Mouse (Mus musculus) stomach, embryonic 15.5 days (tissue): ENCODE data around the gene Hmgb1. TPM values are rescaled to one million over a fixed set of nuclear protein-coding genes. Genes with fewer than 3 reads are reported as not detected.

Experiments used
- ATAC-seq: fragments of 200-750 bp; cut with Nextera tagmentation; 2 replicates; pipeline ENCODE4 v1.8.0; 2017; ENCODE audit warnings: low read depth, moderate number of reproducible peaks, moderate TSS enrichment; ENCODE audit not compliant: insufficient read depth, low FRiP score
- H3K27ac ChIP-seq: fragments of 300-500 bp; sonication (generic); 2 replicates; pipeline ENCODE4 v1.5.1; 2015; ENCODE audit warnings: mild to moderate bottlenecking, inconsistent platforms
- H3K27me3 ChIP-seq: fragments of 300-500 bp; sonication (generic); replicated peaks from 2 replicates; pipeline ENCODE4 v1.6.1; 2015; ENCODE audit warnings: inconsistent platforms
- H3K36me3 ChIP-seq: fragments of 300-500 bp; sonication (generic); 2 replicates; pipeline ENCODE4 v1.6.1; 2015; ENCODE audit warnings: inconsistent platforms
- H3K4me1 ChIP-seq: fragments of 300-500 bp; sonication (generic); 2 replicates; pipeline ENCODE4 v1.6.1; 2015; ENCODE audit warnings: inconsistent platforms
- H3K4me2 ChIP-seq: fragments of 300-500 bp; sonication (generic); 2 replicates; pipeline ENCODE4 v1.6.1; 2015; ENCODE audit warnings: mild to moderate bottlenecking, inconsistent platforms
- H3K4me3 ChIP-seq: fragments of 300-500 bp; sonication (generic); replicated peaks from 2 replicates; pipeline ENCODE4 v1.5.1; 2015; ENCODE audit warnings: inconsistent platforms
- H3K9ac ChIP-seq: fragments of 300-500 bp; sonication (generic); 2 replicates; pipeline ENCODE4 v1.6.1; 2015; ENCODE audit warnings: inconsistent platforms
- H3K9me3 ChIP-seq: fragments of 300-500 bp; sonication (generic); 2 replicates; pipeline ENCODE4 v1.6.1; 2016; ENCODE audit warnings: inconsistent platforms
- WGBS: fragments of 180-500 bp; shearing (Covaris S2); methylation state at CpG from one replicate; pipeline ENCODE4 v1.1.7; 2015; 5-methylcytosine and 5-hydroxymethylcytosine counted together
- polyA plus RNA-seq: library from polyadenylated mRNA; unstranded; fragments of >200 nt; fragmentation: Nextera tagmentation; extraction: Ambion mirVana; gene quantifications from 2 replicates; pipeline ENCODE4 v1.2.1, GENCODE M21; 2015

The Hmgb1 gene
- 1,196 and 1,237 TPM in 2 replicates for polyA plus RNA-seq

DNA sequence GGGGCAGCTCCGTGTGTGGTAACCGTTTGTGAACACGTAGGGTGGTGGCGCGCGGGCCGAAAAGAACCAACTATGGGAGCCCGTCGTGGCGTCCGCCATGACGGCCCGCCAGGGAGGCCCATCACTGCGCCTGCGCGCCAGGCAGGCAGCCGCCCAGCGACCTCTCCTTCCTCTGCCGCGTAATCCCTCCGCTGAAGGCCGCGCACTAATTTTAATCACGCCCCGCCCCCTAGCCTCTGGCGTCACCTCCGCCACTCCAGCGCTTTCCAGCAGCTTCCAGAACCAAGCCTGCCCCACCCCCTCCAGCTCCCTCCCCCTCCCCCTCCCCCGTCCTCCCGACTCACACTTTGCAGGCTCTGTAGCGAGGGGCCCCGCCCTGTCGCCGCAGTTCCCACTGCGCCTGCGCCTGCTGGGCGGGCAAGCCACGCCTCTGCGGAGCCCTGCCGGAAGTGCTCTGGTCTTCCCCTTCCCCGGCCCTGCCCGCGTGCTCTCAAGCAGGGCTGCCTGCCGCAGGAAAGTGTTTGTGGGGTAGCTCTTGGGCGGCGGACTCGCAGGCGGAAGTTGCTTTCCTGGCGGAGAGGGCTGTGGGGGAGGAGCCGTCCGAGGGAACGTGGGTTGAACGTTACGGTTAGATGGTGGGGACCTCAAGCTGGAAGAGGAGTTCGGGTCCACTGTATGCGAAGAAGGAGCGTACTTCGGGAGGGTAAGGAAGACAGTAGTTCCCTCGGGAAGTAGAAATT is at the start of gene Hmgb1, which contains the start of gene Uspl1:
Hmgb1 (minus strand) TSS at position 386 of the 740 bp plus-strand sequence.
Uspl1 (plus strand) TSS at position 247 of the 740 bp plus-strand sequence.
- Histone ChIP-seq H3K4me2 (peak within 1 kb of the TSS; percentile 79), H3K36me3 (peaks cover 4% of the 10 kb centered on the region; the same call in 1 of the 2 replicates), H3K9me3 (no peaks in the 10 kb centered on the region), H3K4me3 (peak within 1 kb of the TSS; percentile 86), H3K4me1 (peaks cover 17% of the 10 kb centered on the region; the same call in 1 of the 2 replicates), H3K27ac (peak within 1 kb of the TSS; percentile 96), H3K27me3 (no peaks in the 10 kb centered on the region), H3K9ac (peak within 1 kb of the TSS; percentile 76)
- peak; percentile 98 for ATAC-seq
- WGBS: under 1% methylated on average over 57 of the region's 59 CpGs

- peak overlapping the region; percentile 44 for H3K4me2 ChIP-seq
- no peaks in the 10 kb centered on the region for H3K4me1 ChIP-seq
- H3K27ac ChIP-seq: peak overlapping the region; percentile 90
- no peaks in the 10 kb centered on the region for H3K36me3 ChIP-seq
- ATAC-seq: no peak
- H3K9me3 ChIP-seq: no peaks in the 10 kb centered on the region
- 74% methylated on average over 18 of the region's 18 CpGs for WGBS
- peak overlapping the region; percentile 19; the same call in 1 of the 2 replicates for H3K9ac ChIP-seq
- H3K27me3 ChIP-seq: no peaks in the 10 kb centered on the region
- peak overlapping the region; percentile 50 for H3K4me3 ChIP-seq
These were observed 45.5 kb upstream of the Hmgb1 start for GRCm38 (mm10) chr5:149229619-149230339.

DNA sequence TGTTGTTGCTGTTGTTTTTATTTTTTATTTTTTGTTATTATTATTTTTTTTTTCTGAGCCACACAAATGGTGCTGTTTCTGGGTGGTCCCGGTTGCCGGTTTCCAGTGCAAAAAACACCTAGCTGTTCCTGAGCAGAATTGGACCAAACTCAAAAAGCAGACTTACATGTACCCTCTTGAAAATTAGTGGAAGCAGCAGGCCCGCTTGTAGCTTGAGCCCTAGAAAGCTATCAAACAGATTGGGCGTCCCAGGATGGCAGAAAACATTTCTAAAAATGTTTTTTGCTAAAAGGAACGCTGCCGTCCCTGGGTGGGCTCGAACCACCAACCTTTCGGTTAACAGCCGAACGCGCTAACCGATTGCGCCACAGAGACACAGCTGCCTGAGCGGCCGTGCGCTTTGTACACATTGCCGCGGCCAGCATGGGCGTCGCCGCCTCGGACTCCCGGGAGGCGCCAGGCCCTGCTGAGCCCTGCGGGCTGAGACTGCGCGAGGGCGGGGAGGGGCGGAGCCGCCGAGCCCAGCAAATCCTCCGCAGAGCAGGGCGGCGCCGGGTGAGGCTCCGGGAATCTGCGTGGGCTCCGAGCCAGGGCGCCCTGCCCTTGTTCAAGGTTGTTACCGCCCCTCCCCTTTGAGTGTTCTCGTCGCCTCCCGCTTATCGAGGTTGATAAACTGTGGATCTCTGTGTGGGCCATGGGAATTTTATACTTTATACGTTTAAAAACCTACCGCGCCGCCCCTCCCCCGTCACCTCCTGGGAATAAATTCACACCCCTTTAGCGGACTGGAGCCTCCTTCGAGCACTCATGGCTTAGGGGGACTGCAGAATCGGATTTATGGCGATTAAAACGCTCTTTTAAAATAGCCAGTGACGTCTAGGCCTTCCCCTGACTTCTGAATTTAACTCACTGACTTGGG is 44.7 kb upstream of the Hmgb1 start:
- Histone ChIP-seq H3K4me3 (peak overlapping the region; percentile 50), H3K9ac (peak overlapping the region; percentile 19; the same call in 1 of the 2 replicates), H3K36me3 (no peaks in the 10 kb centered on the region), H3K4me2 (peak overlapping the region; percentile 44), H3K4me1 (no peaks in the 10 kb centered on the region), H3K27me3 (no peaks in the 10 kb centered on the region), H3K9me3 (no peaks in the 10 kb centered on the region), H3K27ac (peak overlapping the region; percentile 90)
- 2% methylated on average over 55 of the region's 55 CpGs for WGBS
- ATAC-seq: peak; percentile 100

DNA sequence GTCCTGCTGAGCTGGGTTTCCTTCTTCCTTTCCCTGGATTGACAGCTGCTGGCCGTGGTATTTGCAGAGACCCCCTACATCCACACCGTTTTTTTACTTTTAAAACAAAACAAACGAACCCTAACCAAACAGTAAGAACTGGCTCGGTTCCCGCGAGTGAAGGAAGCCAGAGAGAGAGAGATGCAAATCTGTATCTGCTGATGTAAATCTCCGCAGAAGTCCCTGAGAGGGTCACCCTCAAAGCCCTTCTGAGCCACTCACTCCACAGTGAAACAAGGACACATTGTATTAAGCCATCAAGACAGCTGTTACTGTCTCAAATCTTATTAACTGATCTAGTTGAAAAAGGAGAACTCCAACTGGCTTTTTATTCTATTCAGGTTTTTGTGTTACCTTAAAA is 40.4 kb upstream of the Hmgb1 start:
- peak overlapping the region; percentile 13; the same call in 1 of the 2 replicates for H3K4me2 ChIP-seq
- WGBS: 10% methylated on average over 7 of the region's 7 CpGs

DNA sequence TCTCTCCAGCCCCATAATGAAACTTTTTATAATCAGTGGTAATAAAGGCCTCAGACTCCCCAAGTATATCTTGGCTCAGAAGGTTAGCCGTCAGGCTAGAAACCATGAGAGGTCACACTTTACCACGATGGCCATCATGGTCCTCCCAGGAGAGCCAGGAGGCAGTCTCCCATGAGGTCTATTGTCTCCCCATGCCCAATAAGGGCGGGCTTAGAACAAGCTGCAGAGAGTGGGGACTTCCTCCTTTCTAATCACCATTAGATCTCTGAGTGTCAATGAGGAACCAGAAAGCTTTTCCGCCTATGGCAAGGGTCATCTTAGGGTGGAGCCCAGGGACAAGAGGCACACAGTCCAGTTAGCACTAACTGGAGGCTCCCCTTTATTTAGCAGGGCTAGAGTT is 37.1 kb upstream of the Hmgb1 start:
- Histone ChIP-seq H3K4me1 (no peaks in the 10 kb centered on the region), H3K27me3 (no peaks in the 10 kb centered on the region), H3K9me3 (no peaks in the 10 kb centered on the region), H3K36me3 (no peaks in the 10 kb centered on the region), H3K4me2 (no peak overlapping the region), H3K9ac (no peak overlapping the region), H3K4me3 (no peak overlapping the region), H3K27ac (no peak overlapping the region)
- WGBS: 85% methylated on average over 4 of the region's 4 CpGs
- ATAC-seq: no peak

More for the DNA sequence above, 40.4 kb upstream of the Hmgb1 start:
- no peak for ATAC-seq
- H3K27me3 ChIP-seq: no peaks in the 10 kb centered on the region
- no peak overlapping the region for H3K4me3 ChIP-seq
- H3K36me3 ChIP-seq: no peaks in the 10 kb centered on the region
- H3K9ac ChIP-seq: no peak overlapping the region
- H3K4me1 ChIP-seq: no peaks in the 10 kb centered on the region
- H3K27ac ChIP-seq: no peak overlapping the region
- no peaks in the 10 kb centered on the region for H3K9me3 ChIP-seq

DNA sequence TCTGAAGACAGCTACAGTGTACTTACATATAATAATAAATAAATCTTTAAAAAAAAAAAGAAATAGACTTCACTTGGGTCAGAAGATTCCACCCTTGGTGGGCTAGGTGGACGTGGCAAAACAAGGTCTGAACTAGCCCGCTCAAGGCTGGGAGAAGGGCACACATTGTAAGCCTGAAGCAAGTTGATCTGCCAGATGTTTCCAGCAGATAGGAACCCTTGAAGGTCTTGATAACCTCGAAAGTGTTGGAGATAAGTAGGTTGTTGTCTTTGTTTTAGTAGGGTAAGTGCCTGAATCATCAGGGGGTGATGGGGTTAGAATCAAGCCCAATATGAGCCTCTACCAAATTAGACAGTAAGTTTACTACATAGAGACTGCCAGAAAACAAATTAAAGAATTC is 35.2 kb upstream of the Hmgb1 start:
- Histone ChIP-seq H3K4me1 (no peaks in the 10 kb centered on the region), H3K36me3 (peaks cover 12% of the 10 kb centered on the region), H3K9me3 (no peaks in the 10 kb centered on the region), H3K4me3 (no peak overlapping the region), H3K27me3 (no peaks in the 10 kb centered on the region), H3K9ac (no peak overlapping the region), H3K27ac (no peak overlapping the region), H3K4me2 (no peak overlapping the region)
- no peak for ATAC-seq
- 70% methylated on average over 3 of the region's 3 CpGs for WGBS

GRCm38 (mm10) chr5:149217524-149218357 is 33.5 kb upstream of the Hmgb1 start:
- 70% methylated on average over 6 of the region's 6 CpGs for WGBS
- no peaks in the 10 kb centered on the region for H3K9me3 ChIP-seq
- H3K27ac ChIP-seq: no peak overlapping the region
- H3K36me3 ChIP-seq: peaks cover 24% of the 10 kb centered on the region
- H3K9ac ChIP-seq: no peak overlapping the region
- H3K4me3 ChIP-seq: no peak overlapping the region
- no peaks in the 10 kb centered on the region for H3K27me3 ChIP-seq
- no peak for ATAC-seq
- no peaks in the 10 kb centered on the region for H3K4me1 ChIP-seq
- H3K4me2 ChIP-seq: no peak overlapping the region

DNA sequence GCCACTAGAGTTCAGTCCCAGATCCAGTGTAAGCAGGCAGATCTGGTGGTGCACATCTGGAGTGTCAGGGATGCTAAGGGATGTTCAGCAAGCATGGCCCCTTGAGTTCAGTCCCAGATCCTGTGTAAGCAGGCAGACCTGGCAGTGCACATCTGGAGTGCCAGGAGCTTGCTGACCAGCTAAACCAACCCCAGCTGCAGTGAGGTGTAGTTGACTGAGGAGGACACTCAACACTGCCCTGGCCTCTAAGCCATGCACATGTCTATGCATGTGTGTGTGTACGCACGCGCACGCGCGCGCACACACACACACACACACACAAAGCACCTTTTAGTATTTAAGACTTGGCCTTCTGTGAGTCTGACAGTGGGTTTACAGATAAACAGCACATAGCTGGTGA is 31.3 kb upstream of the Hmgb1 start:
- Histone ChIP-seq H3K4me1 (no peaks in the 10 kb centered on the region), H3K9me3 (no peaks in the 10 kb centered on the region), H3K4me3 (no peak overlapping the region), H3K27me3 (no peaks in the 10 kb centered on the region), H3K27ac (no peak overlapping the region), H3K9ac (no peak overlapping the region), H3K4me2 (no peak overlapping the region), H3K36me3 (peaks cover 35% of the 10 kb centered on the region)
- 99% methylated on average over 7 of the region's 7 CpGs for WGBS
- no peak for ATAC-seq

GRCm38 (mm10) chr5:149212806-149213205 is 28.5 kb upstream of the Hmgb1 start:
- 73% methylated on average over 4 of the region's 4 CpGs for WGBS
- H3K9ac ChIP-seq: no peak overlapping the region
- H3K4me3 ChIP-seq: no peak overlapping the region
- no peak overlapping the region for H3K27ac ChIP-seq
- no peaks in the 10 kb centered on the region for H3K9me3 ChIP-seq
- no peaks in the 10 kb centered on the region for H3K4me1 ChIP-seq
- H3K36me3 ChIP-seq: peaks cover 50% of the 10 kb centered on the region
- H3K4me2 ChIP-seq: no peak overlapping the region
- ATAC-seq: no peak
- H3K27me3 ChIP-seq: no peaks in the 10 kb centered on the region

DNA sequence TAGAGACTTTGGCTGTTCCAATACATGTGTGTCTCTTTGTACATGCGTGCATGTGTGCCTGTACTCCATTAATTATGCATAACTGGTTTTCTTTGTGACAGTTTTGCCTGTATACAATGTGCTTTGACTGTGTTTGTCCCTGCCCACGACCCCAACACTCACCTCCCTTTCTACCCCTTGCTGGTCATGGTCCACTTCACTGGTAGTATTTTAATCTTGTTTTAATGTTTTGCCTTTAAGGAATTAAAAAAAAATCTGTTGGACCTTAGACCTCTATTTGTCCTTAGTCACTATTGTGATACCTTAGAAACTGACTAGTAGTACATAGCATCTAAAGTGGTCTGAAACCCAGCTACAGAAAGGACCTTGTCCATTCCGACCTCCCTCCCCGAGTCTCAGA is 26.8 kb upstream of the Hmgb1 start:
- no peak for ATAC-seq
- Histone ChIP-seq H3K9me3 (no peaks in the 10 kb centered on the region), H3K27ac (no peak overlapping the region), H3K4me3 (no peak overlapping the region), H3K4me1 (no peaks in the 10 kb centered on the region), H3K9ac (no peak overlapping the region), H3K4me2 (no peak overlapping the region), H3K36me3 (peaks cover 50% of the 10 kb centered on the region), H3K27me3 (no peaks in the 10 kb centered on the region)
- 85% methylated on average over 4 of the region's 4 CpGs for WGBS

GRCm38 (mm10) chr5:149209328-149209727 is 25.0 kb upstream of the Hmgb1 start:
- Histone ChIP-seq H3K9me3 (no peaks in the 10 kb centered on the region), H3K27ac (no peak overlapping the region), H3K4me2 (no peak overlapping the region), H3K27me3 (no peaks in the 10 kb centered on the region), H3K9ac (no peak overlapping the region), H3K4me3 (no peak overlapping the region), H3K4me1 (no peaks in the 10 kb centered on the region), H3K36me3 (peaks cover 46% of the 10 kb centered on the region)
- 82% methylated on average over 8 of the region's 8 CpGs for WGBS
- ATAC-seq: no peak
